Mouse (Mus musculus) spleen, postnatal 0 days (tissue): ENCODE measurements around the gene Olfr684. TPM values are rescaled to one million over a fixed set of nuclear protein-coding genes. Genes with fewer than 3 reads are reported as not detected.

Experiments used
- polyA plus RNA-seq: library from polyadenylated mRNA; unstranded; fragments of >200 nt; fragmentation: Nextera tagmentation; extraction: Ambion mirVana; gene quantifications from 2 replicates; pipeline ENCODE4 v1.2.1, GENCODE M21; 2015

Gene Olfr684
- not detected in 2 replicates for polyA plus RNA-seq

DNA sequence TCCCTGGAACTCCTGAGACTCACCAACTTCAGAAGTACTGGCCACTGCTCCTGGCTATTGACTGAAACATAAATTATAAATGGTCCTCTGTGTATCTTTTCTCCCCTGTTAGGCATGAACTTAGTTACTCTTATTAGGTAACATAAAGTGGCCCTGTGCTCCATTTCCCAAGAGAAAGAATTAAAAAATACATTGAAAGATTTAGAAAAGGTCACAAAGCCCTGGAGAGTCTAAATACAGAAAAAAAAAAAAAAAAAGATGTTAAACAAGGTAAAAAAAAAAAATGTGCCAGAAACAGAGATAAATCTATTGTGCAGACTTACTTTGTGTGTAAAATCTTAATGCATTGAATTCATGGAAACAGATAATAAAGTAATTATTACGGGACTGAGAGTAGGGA, at the start of gene Olfr684:
TSS of gene Olfr684 (minus strand) at position 101 of the 400 bp plus-strand sequence.

GRCm38 (mm10) chr7:105207385-105207784, 43.9 kb upstream of the Olfr684 start, which contains the start of gene Olfr686:
Olfr686 (minus strand) TSS chr7:105207485.

GRCm38 (mm10) chr7:105185912-105186311, 22.5 kb upstream of the Olfr684 start, which contains the start of gene Olfr685:
Olfr685 (minus strand) TSS chr7:105186012.

GRCm38 (mm10) chr7:105146912-105147311, 16.5 kb downstream of the Olfr684 start, which contains the start of gene Olfr683:
Olfr683 (minus strand) TSS chr7:105147012.

DNA sequence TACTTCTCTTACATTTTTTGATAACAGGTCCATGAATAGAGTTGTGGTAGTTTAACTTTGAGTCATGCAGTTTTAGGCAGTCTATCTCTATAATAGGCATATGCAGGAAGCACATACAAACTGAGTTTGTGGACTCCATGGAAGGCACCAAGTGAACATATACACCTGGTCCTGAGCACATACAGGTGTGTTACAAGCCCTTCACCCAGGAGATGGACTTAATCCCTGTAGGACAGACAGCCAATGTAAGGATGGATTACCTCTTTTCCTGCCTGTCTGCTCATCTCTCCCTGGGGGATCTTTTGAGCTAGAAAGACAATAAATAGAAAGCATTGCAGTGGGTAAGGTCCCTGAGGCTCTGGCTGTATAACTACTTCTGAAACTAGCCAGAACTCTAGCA, 46.9 kb downstream of the Olfr684 start, which contains the start of gene Olfr681:
TSS of gene Olfr681 (plus strand) at position 301 of the 400 bp plus-strand sequence.

Other genes with a start within 250 kb of the Olfr684 start
- not detected in 2 replicates for gene Olfr667, start 242.2 kb downstream of the Olfr684 start, polyA plus RNA-seq
- not detected in 2 replicates for gene Olfr668, start 235.6 kb downstream of the Olfr684 start, polyA plus RNA-seq
- gene Olfr669, start 229.4 kb downstream of the Olfr684 start, polyA plus RNA-seq, result not detected in 2 replicates
- gene Olfr670, start 201.0 kb downstream of the Olfr684 start, polyA plus RNA-seq, result not detected in 2 replicates
- gene Olfr671, start 184.5 kb downstream of the Olfr684 start, polyA plus RNA-seq, result not detected in 2 replicates
- gene Olfr672, start 161.6 kb downstream of the Olfr684 start, polyA plus RNA-seq, result not detected in 2 replicates
- gene Olfr675, start 135.2 kb downstream of the Olfr684 start, polyA plus RNA-seq, result not detected in 2 replicates
- gene Olfr676, start 131.0 kb downstream of the Olfr684 start, polyA plus RNA-seq, result not detected in 2 replicates
- gene Olfr677, start 112.3 kb downstream of the Olfr684 start, polyA plus RNA-seq, result not detected in 2 replicates
- gene Olfr678, start 99.2 kb downstream of the Olfr684 start, polyA plus RNA-seq, result not detected in 2 replicates
- not detected in 2 replicates for gene Olfr679, start 82.4 kb downstream of the Olfr684 start, polyA plus RNA-seq
- gene Olfr680-ps1, start 70.8 kb downstream of the Olfr684 start, polyA plus RNA-seq, result not detected in 2 replicates
- gene Olfr681, start 46.8 kb downstream of the Olfr684 start, polyA plus RNA-seq, result not detected in 2 replicates
- gene Olfr683, start 16.6 kb downstream of the Olfr684 start, polyA plus RNA-seq, result not detected in 2 replicates
- not detected in 2 replicates for gene Olfr685, start 22.4 kb upstream of the Olfr684 start, polyA plus RNA-seq
- not detected in 2 replicates for gene Olfr686, start 43.8 kb upstream of the Olfr684 start, polyA plus RNA-seq
- not detected in 2 replicates for gene Olfr688, start 124.4 kb upstream of the Olfr684 start, polyA plus RNA-seq
- not detected in 2 replicates for gene Olfr689, start 147.5 kb upstream of the Olfr684 start, polyA plus RNA-seq
- not detected in 2 replicates for gene Olfr690, start 170.5 kb upstream of the Olfr684 start, polyA plus RNA-seq
- not detected in 2 replicates for gene Olfr691, start 178.6 kb upstream of the Olfr684 start, polyA plus RNA-seq
- gene Olfr692, start 204.6 kb upstream of the Olfr684 start, polyA plus RNA-seq, result not detected in 2 replicates
- gene Gm5901, start 211.4 kb upstream of the Olfr684 start, polyA plus RNA-seq, result 0.35 TPM in 1 of 2 replicates, not detected in the other
- gene Fam160a2, start 236.4 kb upstream of the Olfr684 start, polyA plus RNA-seq, result 22.6 and 25.5 TPM in 2 replicates
- 0.05 TPM in 1 of 2 replicates, not detected in the other for gene Cnga4, start 240.9 kb upstream of the Olfr684 start, polyA plus RNA-seq